Mouse (Mus musculus) small intestine, adult 2 months (tissue): ENCODE measurements around the gene Tmem151b. TPM values are rescaled to one million over a fixed set of nuclear protein-coding genes. Genes with fewer than 3 reads are reported as not detected.
A peak's percentile ranks its signal among the peaks of the same experiment; 100 is the strongest.

Source experiments
- H3K27ac ChIP-seq: fragments of 200-500 bp; 2 replicates; pipeline ENCODE4 v1.5.1; 2012; ENCODE audit warnings: low read depth, low read length, control low read depth, inconsistent platforms; ENCODE audit not compliant: insufficient read depth
- H3K27me3 ChIP-seq: fragments of 200-500 bp; 2 replicates; pipeline ENCODE4 v1.6.1; 2012; ENCODE audit warnings: mild to moderate bottlenecking, moderate library complexity, low read length, inconsistent platforms; ENCODE audit not compliant: control insufficient read depth, insufficient read depth
- H3K36me3 ChIP-seq: fragments of 200-500 bp; 2 replicates; pipeline ENCODE4 v1.6.1; 2012; ENCODE audit warnings: mild to moderate bottlenecking, low read length, control low read depth, inconsistent platforms; ENCODE audit not compliant: control insufficient read depth, insufficient read depth
- H3K4me1 ChIP-seq: fragments of 200-500 bp; 2 replicates; pipeline ENCODE4 v1.6.1; 2012; ENCODE audit warnings: low read length, inconsistent platforms, mixed read lengths; ENCODE audit not compliant: control insufficient read depth, insufficient read depth, insufficient read length
- H3K4me3 ChIP-seq: fragments of 200-500 bp; 2 replicates; pipeline ENCODE4 v1.5.1; 2012; ENCODE audit warnings: low read depth, mild to moderate bottlenecking, control low read depth, inconsistent platforms, low read length, moderate library complexity
- CTCF ChIP-seq: fragments of 200-500 bp; IDR thresholded peaks from 2 replicates; pipeline ENCODE4 v1.5.1; 2012; ENCODE audit warnings: low read depth, mild to moderate bottlenecking, control low read depth, inconsistent platforms, low read length, moderate library complexity, mixed read lengths; ENCODE audit not compliant: insufficient replicate concordance, insufficient read length; ENCODE audit errors: extremely low read depth
- POLR2A ChIP-seq: fragments of 200-500 bp; IDR thresholded peaks from 2 replicates; pipeline ENCODE4 v1.6.1; 2012; ENCODE audit warnings: low read depth, mild to moderate bottlenecking, control low read depth, inconsistent platforms, low read length, moderate library complexity
- WGBS: fragments of 180-500 bp; shearing (Covaris S2); methylation state at CpG from one replicate; pipeline ENCODE4 v1.1.7; 2018; 5-methylcytosine and 5-hydroxymethylcytosine counted together
- polyA plus RNA-seq: library from polyadenylated mRNA; depleted of rRNA; stranded (reverse); fragments of >200 nt; gene quantifications from 2 replicates; pipeline ENCODE4 v1.2.3, GENCODE M21; 2012

The Tmem151b gene
- polyA plus RNA-seq, 1 experiment = 0.94 TPM

GRCm38 (mm10) chr17:45578242-45578641 is 28.8 kb upstream of the Tmem151b start:
- Histone ChIP-seq H3K36me3 (no peaks in the 10 kb centered on the region), H3K27ac (no peak overlapping the region), H3K4me3 (no peak overlapping the region), H3K4me1 (peaks cover 6% of the 10 kb centered on the region), H3K27me3 (no peaks in the 10 kb centered on the region)
- TF ChIP-seq POLR2A (no peak), CTCF (no peak)
- whole genome bisulfite sequencing = 46% methylated on average over 5 of the region's 5 CpGs

- peaks cover 14% of the 10 kb centered on the region for H3K36me3 ChIP-seq
- TF ChIP-seq CTCF (no peak), POLR2A (no peak)
- peaks cover 6% of the 10 kb centered on the region for H3K4me1 ChIP-seq
- H3K27ac ChIP-seq = no peak overlapping the region
- no peaks in the 10 kb centered on the region for H3K27me3 ChIP-seq
- 87% methylated on average over 8 of the region's 8 CpGs for WGBS
- H3K4me3 ChIP-seq = no peak overlapping the region
These were observed 25.8 kb upstream of the Tmem151b start for GRCm38 (mm10) chr17:45575123-45575897.

GRCm38 (mm10) chr17:45574129-45574761 is 24.8 kb upstream of the Tmem151b start:
- Histone ChIP-seq H3K27me3 (no peaks in the 10 kb centered on the region), H3K4me3 (peak overlapping the region; percentile 98), H3K27ac (peak overlapping the region; percentile 99), H3K4me1 (peaks cover 6% of the 10 kb centered on the region), H3K36me3 (peaks cover 25% of the 10 kb centered on the region)
- TF ChIP-seq CTCF (no peak), POLR2A (peak; percentile 12; the same call in 1 of the 2 replicates)
- WGBS = 2% methylated on average over 17 of the region's 17 CpGs

GRCm38 (mm10) chr17:45573780-45574123 is 24.3 kb upstream of the Tmem151b start:
- H3K27me3 ChIP-seq = no peaks in the 10 kb centered on the region
- H3K4me3 ChIP-seq = peak overlapping the region; percentile 98
- H3K36me3 ChIP-seq = peaks cover 30% of the 10 kb centered on the region
- under 1% methylated on average over 18 of the region's 18 CpGs for WGBS
- TF ChIP-seq CTCF = no peak
- H3K4me1 ChIP-seq = peaks cover 6% of the 10 kb centered on the region
- H3K27ac ChIP-seq = peak overlapping the region; percentile 99

GRCm38 (mm10) chr17:45573087-45573779 is 23.8 kb upstream of the Tmem151b start, which contains the start of gene Hsp90ab1:
Gene Hsp90ab1, minus strand, starts transcription at chr17:45573271.
- peaks cover 6% of the 10 kb centered on the region for H3K4me1 ChIP-seq
- no peaks in the 10 kb centered on the region for H3K27me3 ChIP-seq
- WGBS = under 1% methylated on average over 41 of the region's 41 CpGs
- peak within 1 kb of the TSS; percentile 99 for H3K27ac ChIP-seq
- peaks cover 34% of the 10 kb centered on the region for H3K36me3 ChIP-seq
- TF ChIP-seq POLR2A (peak; percentile 98), CTCF (no peak; the same call in 1 of the 2 replicates)
- H3K4me3 ChIP-seq = peak within 1 kb of the TSS; percentile 98

- Histone ChIP-seq H3K36me3 (peaks cover 41% of the 10 kb centered on the region), H3K4me1 (peaks cover 6% of the 10 kb centered on the region), H3K4me3 (peak overlapping the region; percentile 98), H3K27me3 (no peaks in the 10 kb centered on the region), H3K27ac (peak overlapping the region; percentile 98)
- TF ChIP-seq CTCF (no peak), POLR2A (no peak; the same call in 1 of the 2 replicates)
- WGBS = 1% methylated on average over 57 of the region's 57 CpGs
These were observed 22.9 kb upstream of the Tmem151b start for GRCm38 (mm10) chr17:45572103-45573086.
